Mouse (Mus musculus) mesoderm, embryonic 11.5 days (tissue): ENCODE measurements around the gene Prrxl1.

ENCODE experiments used
- DNase-seq: peaks from one replicate; pipeline ENCODE4 v3.0.0-alpha.2; 2012; ENCODE audit warnings: low read depth, low spot score

The Prrxl1 gene

GRCm38 (mm10) chr14:32627271-32627670 is 28.1 kb downstream of the Prrxl1 start:
- no peak for DNase-seq

- DNase-seq = no peak
These were observed 29.4 kb downstream of the Prrxl1 start for GRCm38 (mm10) chr14:32628584-32628983.

DNA sequence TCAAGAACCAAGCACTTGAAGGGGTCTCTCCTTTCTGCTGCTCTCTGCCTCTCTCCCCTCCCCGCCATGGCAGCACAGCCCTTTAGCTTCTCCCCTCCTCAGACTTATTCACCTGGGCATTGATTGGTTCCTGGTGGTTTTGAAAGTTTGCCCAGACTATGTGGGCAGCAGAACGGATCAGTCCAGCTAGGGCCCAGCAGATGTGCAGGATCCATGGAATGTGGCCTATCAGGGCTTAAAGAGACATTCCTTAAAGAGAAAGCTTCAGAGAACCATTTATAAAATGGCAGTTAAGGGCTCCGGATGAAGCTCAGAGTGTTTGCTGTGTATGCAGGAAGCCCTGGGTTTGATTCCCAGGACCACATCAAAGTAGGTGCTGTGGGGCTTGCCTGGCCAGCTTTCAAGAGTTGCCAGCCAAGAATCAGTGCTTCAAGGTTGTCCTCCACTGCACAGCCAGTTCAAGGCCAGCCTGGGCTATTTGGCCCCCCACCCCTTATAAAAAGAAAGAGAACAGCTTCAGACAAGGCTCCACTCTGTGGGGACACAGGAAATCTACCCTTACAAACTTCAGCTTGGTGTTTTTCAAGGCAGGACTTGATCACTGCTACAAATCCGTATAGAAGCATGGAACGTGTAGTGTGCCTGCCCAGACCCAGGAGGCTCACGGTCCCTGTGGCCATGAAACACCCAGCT is 33.8 kb downstream of the Prrxl1 start:
- no peak for DNase-seq

DNA sequence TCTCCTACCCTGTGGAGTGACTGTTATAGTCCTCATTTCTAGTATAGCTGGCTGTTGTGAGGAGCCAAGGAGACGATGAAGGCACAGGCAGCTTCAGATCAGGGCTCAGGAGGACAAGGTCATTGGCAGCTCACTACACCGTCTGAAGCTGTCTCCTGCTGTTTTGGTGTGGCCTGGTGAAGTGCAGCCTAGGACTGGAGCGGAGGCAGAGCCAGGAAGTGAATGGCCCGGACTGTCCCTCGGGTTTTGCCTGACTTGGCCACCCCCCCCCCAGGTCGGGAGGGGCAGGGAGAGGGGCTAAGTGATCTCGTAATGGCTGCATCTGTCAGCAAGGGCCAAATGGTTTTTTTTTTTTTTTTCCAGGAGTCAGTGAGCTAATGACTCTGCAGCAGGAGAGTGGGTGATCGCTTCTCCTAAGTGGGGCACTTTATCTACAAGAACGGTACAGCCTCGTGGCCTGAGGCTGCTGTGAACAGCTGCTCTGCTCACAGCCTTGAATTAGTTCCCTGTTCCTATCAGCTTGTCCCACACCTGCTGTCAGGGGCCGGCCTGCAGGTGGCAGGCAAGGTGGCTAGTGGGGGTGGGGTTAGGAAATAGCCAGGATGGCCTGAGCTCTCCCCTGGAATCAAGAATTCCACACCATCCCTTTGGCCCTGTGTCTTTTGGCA is 34.9 kb downstream of the Prrxl1 start:
- DNase-seq = peak; percentile 45

- no peak for DNase-seq
These were observed 39.3 kb downstream of the Prrxl1 start for GRCm38 (mm10) chr14:32638485-32638884.

DNA sequence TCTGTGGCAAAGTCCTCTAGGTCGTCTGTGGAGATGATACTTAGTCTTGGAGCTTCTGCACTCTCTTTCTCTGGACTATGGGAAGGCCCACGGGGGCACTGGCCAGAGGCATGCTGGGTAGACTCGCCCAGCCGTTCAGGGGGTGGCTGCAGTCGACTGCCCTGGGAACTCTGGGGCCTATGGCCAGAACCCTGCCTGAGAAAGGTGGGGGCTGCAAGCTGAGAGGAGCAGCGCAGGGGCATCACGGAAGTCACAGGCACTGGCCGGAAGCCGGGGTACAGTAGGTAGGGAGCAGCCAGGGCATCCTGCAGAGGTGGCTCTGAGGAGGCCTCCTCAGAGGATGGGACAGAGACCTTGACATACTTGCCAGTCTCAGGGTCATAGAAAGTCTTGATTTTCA is 60.6 kb downstream of the Prrxl1 start:
- DNase-seq = no peak

DNA sequence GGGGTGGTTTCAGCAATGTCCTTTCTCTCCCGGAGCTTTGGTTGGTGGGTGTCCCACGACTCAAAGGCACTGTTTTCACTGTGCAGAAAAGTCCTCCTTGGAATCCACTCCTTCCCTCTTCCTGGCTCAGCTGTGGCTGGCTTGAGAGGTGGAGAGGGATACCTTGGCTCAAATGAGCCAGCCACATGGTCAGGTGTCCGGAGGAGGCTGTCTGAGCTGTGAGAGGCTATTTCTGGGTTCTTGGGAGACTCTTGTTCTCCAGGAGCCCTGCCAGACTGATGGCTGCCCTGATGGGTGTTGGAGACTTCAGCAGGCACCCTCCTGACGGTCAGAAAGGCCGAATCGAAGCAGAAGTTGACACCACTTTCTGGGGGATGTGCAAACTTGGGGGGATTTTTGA is 63.9 kb downstream of the Prrxl1 start:
- DNase-seq = no peak

DNA sequence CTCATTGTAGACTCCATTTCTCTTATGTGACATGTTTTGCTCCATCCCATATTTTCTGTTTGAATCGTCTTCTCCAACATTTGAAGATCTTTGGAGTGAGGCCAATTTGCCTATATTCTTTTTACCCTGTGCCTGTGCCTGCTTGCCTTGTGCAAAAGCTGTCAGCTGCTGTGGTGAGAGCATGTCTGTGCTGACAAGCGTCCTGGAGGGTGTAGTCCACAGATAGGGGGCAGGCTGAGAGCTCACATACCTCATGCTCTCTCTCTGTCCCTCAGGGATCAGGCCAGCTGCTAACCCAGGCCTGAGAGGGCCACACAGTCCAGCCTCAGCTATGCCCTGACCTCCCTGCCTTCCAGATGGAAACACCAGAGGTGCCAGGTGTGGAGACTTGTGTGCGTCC is 74.0 kb downstream of the Prrxl1 start:
- no peak for DNase-seq

GRCm38 (mm10) chr14:32678565-32678964 is 79.4 kb downstream of the Prrxl1 start:
- no peak for DNase-seq

DNA sequence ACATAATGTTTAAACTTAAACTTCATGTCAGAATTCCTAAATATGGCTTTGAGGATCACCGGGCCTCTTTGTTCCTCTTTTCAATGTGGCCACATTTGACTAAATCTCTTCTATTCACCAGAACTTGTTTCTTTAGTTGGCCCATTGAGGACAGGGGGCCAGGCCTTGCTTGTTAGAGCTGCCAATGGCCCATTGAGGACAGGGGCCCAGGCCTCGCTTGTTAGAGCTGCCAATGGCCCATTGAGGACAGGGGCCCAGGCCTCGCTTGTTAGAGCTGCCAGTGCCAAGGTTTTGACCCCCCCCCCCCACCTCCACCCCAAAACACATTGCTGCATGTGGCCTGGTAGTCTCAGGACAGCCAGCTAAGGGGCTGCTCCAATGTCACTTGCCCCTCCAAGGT is 82.4 kb downstream of the Prrxl1 start:
- DNase-seq = no peak

- no peak for DNase-seq
These were observed 83.3 kb downstream of the Prrxl1 start for GRCm38 (mm10) chr14:32682536-32682935.

- no peak for DNase-seq
These were observed 84.1 kb downstream of the Prrxl1 start for GRCm38 (mm10) chr14:32683251-32683838.

GRCm38 (mm10) chr14:32683982-32684734 is 85.0 kb downstream of the Prrxl1 start:
- no peak for DNase-seq

- no peak for DNase-seq
These were observed 85.5 kb downstream of the Prrxl1 start for GRCm38 (mm10) chr14:32684735-32685105.

GRCm38 (mm10) chr14:32685124-32685826 is 86.1 kb downstream of the Prrxl1 start, which contains the start of gene 3425401B19Rik:
Gene 3425401B19Rik, minus strand, starts transcription at chr14:32685293.
- DNase-seq = no peak

DNA sequence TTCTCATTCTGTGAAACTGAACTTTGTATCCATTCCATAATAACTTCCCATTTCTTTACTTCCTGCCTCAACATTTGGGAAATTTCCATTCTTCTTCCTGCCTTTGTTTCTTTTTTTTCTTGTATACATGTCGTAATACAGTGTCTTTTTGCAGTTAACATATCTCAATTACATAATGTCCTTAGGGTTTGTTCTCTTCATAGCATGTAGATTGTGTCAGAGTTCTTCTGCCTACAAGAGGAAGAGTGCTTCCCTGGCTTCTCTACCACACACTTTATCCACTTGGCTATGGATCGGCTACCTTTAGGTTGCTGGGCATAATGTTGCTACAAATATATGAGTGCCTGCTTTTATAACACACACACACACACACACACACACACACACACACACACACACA is 96.7 kb downstream of the Prrxl1 start:
- no peak for DNase-seq

- no peak for DNase-seq
These were observed 97.1 kb downstream of the Prrxl1 start for GRCm38 (mm10) chr14:32696344-32696743.

- DNase-seq = no peak
These were observed 98.6 kb downstream of the Prrxl1 start for GRCm38 (mm10) chr14:32697774-32698173.

DNA sequence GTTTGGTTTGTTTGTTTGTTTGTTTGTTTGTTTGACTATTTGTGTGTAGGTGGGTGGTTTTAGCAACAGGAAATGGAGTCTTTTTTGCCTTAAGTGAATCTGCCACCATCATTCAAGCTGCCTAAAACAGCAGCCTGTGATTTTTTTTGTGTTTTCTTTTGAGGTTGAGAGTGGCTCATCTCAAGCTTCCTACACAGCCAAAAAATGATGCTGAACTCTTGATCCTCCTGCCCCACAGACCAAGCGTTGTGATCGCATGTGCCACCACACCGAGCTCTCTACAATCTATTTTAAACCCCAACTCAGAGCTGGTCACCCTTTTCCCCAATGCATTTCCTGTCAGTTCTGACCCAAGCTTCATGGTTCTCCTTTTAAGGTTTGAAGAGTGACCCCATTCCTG is 99.3 kb downstream of the Prrxl1 start:
- DNase-seq = no peak
